Mouse (Mus musculus): Measurements from ENCODE around the gene Defb43. TPM values are rescaled to one million over a fixed set of nuclear protein-coding genes. Genes with fewer than 3 reads are reported as not detected.
A peak's percentile ranks its signal among the peaks of the same experiment; 100 is the strongest.

Defb43 gene
- not detected in 2 replicates for polyA plus RNA-seq (2014; fragmentation: Nextera tagmentation; extraction: Ambion mirVana)

DNA sequence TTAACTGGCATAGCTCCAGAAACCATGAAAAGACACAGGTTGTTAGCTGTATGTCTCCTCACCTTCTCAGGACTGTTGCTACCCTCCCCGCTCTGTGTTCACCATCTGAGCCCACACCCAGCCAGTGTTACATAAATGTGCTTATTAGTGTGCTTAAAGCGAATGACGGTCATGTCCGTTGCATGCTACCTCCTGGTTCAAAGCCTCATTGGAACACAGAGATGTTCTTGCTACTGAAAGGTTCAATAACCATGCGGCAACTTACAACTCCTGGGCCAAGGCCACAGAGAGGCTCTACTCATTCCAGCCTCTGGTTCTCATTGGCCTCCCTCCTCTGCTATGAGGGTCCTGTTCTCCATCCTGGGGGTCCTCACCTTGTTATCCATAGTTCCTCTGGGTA, at the start of gene Defb43:
Defb43 (plus strand) TSS at position 301 of the 400 bp plus-strand sequence.
- H3K27ac ChIP-seq (ENCODE audit: low read depth, low read length) = no peak within 1 kb of the TSS
- DNase-seq (ENCODE audit: low spot score, missing footprints) (peak; percentile 62), ATAC-seq (ENCODE audit: low FRiP score) (no peak)
- WGBS = 96% methylated on average over 5 of the region's 5 CpGs
- H3K4me2 ChIP-seq = no peak within 1 kb of the TSS
- no peaks in the 10 kb centered on the region for H3K36me3 ChIP-seq (ENCODE audit: control insufficient read depth, insufficient read depth, low read length)
- H3K9me3 ChIP-seq (ENCODE audit: control insufficient read depth, low read length) = no peaks in the 10 kb centered on the region
- no peak within 1 kb of the TSS for H3K9ac ChIP-seq (ENCODE audit: low read length)
- no peak within 1 kb of the TSS for H3K4me3 ChIP-seq (ENCODE audit: low read depth, low read length)
- H3K27me3 ChIP-seq (ENCODE audit: control insufficient read depth, insufficient read depth, low read length) = no peaks in the 10 kb centered on the region
- no peaks in the 10 kb centered on the region for H3K4me1 ChIP-seq (ENCODE audit: control insufficient read depth, insufficient read depth, low read length)

DNA sequence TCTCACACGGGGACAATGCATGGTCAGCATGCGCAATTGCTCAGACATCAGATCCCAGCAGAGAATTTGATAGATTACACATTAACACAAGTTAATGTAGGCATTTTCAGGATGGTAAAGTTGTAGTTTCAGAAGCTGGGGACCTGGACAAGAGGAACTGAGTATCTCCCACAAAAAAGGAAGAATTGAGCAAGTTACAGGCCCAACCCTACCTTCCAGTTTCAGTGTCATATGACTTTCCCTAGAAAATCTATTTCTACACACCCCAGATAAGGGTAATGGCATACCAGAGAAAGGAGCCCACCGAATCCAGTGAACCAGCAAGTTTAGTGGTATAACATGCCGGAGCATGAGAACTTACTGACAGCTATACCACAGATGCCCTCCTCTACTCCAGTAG, 47.9 kb upstream of the Defb43 start:
- no peaks in the 10 kb centered on the region for H3K9me3 ChIP-seq (ENCODE audit: control insufficient read depth, low read length)
- H3K9ac ChIP-seq (ENCODE audit: low read length) = no peak overlapping the region
- ATAC-seq (ENCODE audit: low FRiP score) = no peak
- no peaks in the 10 kb centered on the region for H3K36me3 ChIP-seq (ENCODE audit: control insufficient read depth, insufficient read depth, low read length)
- peaks cover 2% of the 10 kb centered on the region; the same call in 1 of the 2 replicates for H3K4me1 ChIP-seq (ENCODE audit: control insufficient read depth, insufficient read depth, low read length)
- H3K4me2 ChIP-seq = no peak overlapping the region
- WGBS = 87% methylated on average over 4 of the region's 4 CpGs
- no peaks in the 10 kb centered on the region for H3K27me3 ChIP-seq (ENCODE audit: control insufficient read depth, insufficient read depth, low read length)
- no peak overlapping the region for H3K27ac ChIP-seq (ENCODE audit: low read depth, low read length)
- peak; percentile 79 for DNase-seq (ENCODE audit: low spot score, missing footprints)
- H3K4me3 ChIP-seq (ENCODE audit: low read depth, low read length) = no peak overlapping the region

DNA sequence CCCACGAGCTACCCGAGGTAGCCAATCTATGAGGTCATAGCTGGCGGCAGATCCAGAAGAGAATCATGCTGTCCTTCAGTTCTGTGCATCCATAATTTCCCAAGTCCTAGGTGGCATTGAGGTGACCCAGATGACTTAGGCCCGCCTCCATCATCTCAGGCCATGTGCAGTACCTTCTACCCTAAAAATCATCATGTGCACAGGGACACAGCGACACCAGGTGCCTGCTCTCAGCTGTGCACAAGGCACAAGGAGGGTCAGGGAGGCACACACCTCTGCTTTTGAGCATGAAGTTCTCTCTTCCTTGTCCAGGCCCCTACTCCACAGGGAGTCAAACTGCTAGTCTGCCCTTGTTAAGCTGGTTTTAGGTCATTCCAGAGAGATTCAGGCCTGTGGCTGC, 46.2 kb upstream of the Defb43 start:
- Histone ChIP-seq H3K27ac (ENCODE audit: low read depth, low read length) (no peak overlapping the region), H3K9me3 (ENCODE audit: control insufficient read depth, low read length) (no peaks in the 10 kb centered on the region), H3K9ac (ENCODE audit: low read length) (no peak overlapping the region), H3K36me3 (ENCODE audit: control insufficient read depth, insufficient read depth, low read length) (no peaks in the 10 kb centered on the region), H3K4me2 (no peak overlapping the region), H3K4me3 (ENCODE audit: low read depth, low read length) (no peak overlapping the region), H3K4me1 (ENCODE audit: control insufficient read depth, insufficient read depth, low read length) (peaks cover 2% of the 10 kb centered on the region; the same call in 1 of the 2 replicates), H3K27me3 (ENCODE audit: control insufficient read depth, insufficient read depth, low read length) (no peaks in the 10 kb centered on the region)
- DNase-seq (ENCODE audit: low spot score, missing footprints) = peak; percentile 57
- 89% methylated on average over 5 of the region's 5 CpGs for WGBS
- peak; percentile 11; the same call in 1 of the 2 replicates for ATAC-seq (ENCODE audit: low FRiP score)

DNA sequence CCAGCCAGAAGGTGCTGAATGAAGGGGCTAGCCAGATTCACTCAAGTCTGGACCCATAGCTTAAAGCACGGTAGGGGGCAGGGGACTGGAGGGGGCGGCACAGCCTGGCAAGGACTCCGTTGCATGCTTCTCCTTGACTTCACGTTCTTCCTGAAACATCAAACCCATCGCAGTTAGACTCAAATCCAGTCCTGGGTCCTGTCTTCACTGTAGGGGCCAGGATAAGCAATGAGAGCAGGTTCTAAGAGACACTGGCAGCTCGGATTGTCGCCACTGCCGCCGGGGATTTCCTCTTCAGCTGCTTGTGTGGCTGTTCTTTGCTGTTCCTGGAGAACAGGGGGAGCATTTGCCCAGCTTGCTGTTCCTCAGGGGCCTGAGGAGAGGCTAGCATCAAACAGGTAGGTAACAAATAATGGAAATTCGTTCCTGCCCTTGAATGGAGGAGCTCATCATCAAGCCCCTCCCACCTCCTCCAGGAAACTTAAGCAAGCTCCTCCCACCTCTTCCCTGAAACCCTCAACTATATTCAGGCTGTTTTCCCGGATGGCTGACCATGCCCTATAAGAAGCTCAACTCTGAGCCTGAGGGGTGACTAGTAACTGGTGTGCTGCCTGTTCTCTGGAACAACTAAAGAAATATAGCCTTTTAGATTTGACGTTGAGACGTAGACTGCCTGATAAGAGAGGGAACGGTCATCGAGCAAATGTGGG, 45.6 kb upstream of the Defb43 start:
- Histone ChIP-seq H3K36me3 (ENCODE audit: control insufficient read depth, insufficient read depth, low read length) (no peaks in the 10 kb centered on the region), H3K4me2 (peak overlapping the region; percentile 40), H3K4me1 (ENCODE audit: control insufficient read depth, insufficient read depth, low read length) (peaks cover 2% of the 10 kb centered on the region; the same call in 1 of the 2 replicates), H3K27ac (ENCODE audit: low read depth, low read length) (no peak overlapping the region), H3K4me3 (ENCODE audit: low read depth, low read length) (peak overlapping the region; percentile 19; the same call in 1 of the 2 replicates), H3K9ac (ENCODE audit: low read length) (peak overlapping the region; percentile 18; the same call in 1 of the 2 replicates), H3K27me3 (ENCODE audit: control insufficient read depth, insufficient read depth, low read length) (no peaks in the 10 kb centered on the region), H3K9me3 (ENCODE audit: control insufficient read depth, low read length) (no peaks in the 10 kb centered on the region)
- 21% methylated on average over 15 of the region's 15 CpGs for WGBS
- DNase-seq (ENCODE audit: low spot score, missing footprints) (peak; percentile 86), ATAC-seq (ENCODE audit: low FRiP score) (no peak)

DNA sequence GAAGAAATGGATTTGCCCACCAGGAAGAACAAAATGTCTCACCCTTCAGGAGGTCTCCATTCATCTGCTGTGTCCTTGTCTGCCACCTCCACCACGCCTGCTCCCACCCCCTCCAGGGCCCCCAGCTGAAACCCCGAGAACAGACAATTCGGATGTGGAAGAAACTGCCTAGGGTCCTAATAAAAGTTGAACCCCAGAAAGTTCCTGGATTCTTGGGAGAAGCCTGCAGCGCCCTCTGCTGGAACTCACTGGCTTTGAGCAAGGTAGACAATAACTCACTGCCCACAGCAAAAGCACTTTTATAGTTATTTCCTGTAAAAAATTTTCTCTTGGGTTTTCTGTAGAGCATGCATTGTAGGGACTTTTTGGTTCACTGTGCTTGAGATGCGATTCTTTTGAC, 36.5 kb upstream of the Defb43 start:
- Histone ChIP-seq H3K4me2 (no peak overlapping the region), H3K9ac (ENCODE audit: low read length) (no peak overlapping the region; the same call in 1 of the 2 replicates), H3K27me3 (ENCODE audit: control insufficient read depth, insufficient read depth, low read length) (no peaks in the 10 kb centered on the region), H3K9me3 (ENCODE audit: control insufficient read depth, low read length) (no peaks in the 10 kb centered on the region), H3K4me3 (ENCODE audit: low read depth, low read length) (no peak overlapping the region), H3K27ac (ENCODE audit: low read depth, low read length) (no peak overlapping the region), H3K36me3 (ENCODE audit: control insufficient read depth, insufficient read depth, low read length) (no peaks in the 10 kb centered on the region), H3K4me1 (ENCODE audit: control insufficient read depth, insufficient read depth, low read length) (no peaks in the 10 kb centered on the region; the same call in 1 of the 2 replicates)
- DNase-seq (ENCODE audit: low spot score, missing footprints) (peak; percentile 93), ATAC-seq (ENCODE audit: low FRiP score) (no peak)
- 15% methylated on average over 5 of the region's 5 CpGs for WGBS

DNA sequence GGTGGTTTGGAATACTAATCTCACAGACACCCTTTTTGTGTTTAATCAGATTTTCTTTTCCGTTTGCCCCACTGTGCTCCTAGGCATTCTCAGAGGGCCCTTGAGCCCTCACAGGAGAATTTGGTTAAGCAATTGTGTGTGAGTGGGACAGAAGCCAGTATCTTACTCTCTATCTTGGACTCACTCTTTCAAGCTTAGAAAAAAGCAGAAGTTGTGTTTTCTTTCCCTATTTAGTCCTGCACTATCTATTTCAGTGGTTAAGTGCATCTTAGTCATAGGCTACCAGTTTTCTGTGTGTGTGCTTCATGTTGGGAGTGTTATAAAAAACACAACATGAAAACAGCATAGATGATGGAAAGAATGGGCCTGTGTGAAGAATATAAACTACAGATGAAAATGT, 31.8 kb upstream of the Defb43 start:
- DNase-seq (ENCODE audit: low spot score, missing footprints) (no peak), ATAC-seq (ENCODE audit: low FRiP score) (no peak)
- H3K9me3 ChIP-seq (ENCODE audit: control insufficient read depth, low read length) = no peaks in the 10 kb centered on the region
- no peaks in the 10 kb centered on the region; the same call in 1 of the 2 replicates for H3K4me1 ChIP-seq (ENCODE audit: control insufficient read depth, insufficient read depth, low read length)
- H3K4me3 ChIP-seq (ENCODE audit: low read depth, low read length) = no peak overlapping the region
- no peaks in the 10 kb centered on the region for H3K36me3 ChIP-seq (ENCODE audit: control insufficient read depth, insufficient read depth, low read length)
- no peak overlapping the region for H3K4me2 ChIP-seq
- no peak overlapping the region for H3K27ac ChIP-seq (ENCODE audit: low read depth, low read length)
- 78% methylated on average over 1 of the region's 1 CpGs for WGBS
- no peaks in the 10 kb centered on the region for H3K27me3 ChIP-seq (ENCODE audit: control insufficient read depth, insufficient read depth, low read length)
- H3K9ac ChIP-seq (ENCODE audit: low read length) = no peak overlapping the region

DNA sequence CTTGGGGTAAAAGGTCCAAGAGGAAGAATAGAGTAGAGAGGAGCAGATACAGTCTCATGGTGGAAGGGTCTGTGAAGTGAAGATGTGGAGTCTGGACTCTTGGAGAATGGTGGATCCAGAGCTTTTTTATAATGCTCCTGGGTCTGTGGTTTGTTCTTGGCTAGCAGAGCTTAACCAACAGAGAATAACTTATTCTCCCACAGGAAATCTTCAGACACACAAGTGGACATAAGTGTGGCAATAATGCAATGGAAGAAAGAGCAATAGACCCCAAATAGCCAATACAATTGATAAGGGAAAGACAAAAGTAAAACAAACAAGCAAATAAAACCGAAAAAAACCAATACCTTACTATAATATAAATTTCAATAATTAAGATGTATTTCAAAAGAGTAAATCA, 27.2 kb upstream of the Defb43 start, which contains the start of gene Defb48:
Defb48 (minus strand) TSS at position 101 of the 400 bp plus-strand sequence.
- Histone ChIP-seq H3K9me3 (ENCODE audit: control insufficient read depth, low read length) (peaks cover 3% of the 10 kb centered on the region; the same call in 1 of the 2 replicates), H3K27ac (ENCODE audit: low read depth, low read length) (no peak within 1 kb of the TSS), H3K4me3 (ENCODE audit: low read depth, low read length) (no peak within 1 kb of the TSS), H3K4me2 (no peak within 1 kb of the TSS), H3K27me3 (ENCODE audit: control insufficient read depth, insufficient read depth, low read length) (no peaks in the 10 kb centered on the region), H3K36me3 (ENCODE audit: control insufficient read depth, insufficient read depth, low read length) (no peaks in the 10 kb centered on the region), H3K9ac (ENCODE audit: low read length) (no peak within 1 kb of the TSS), H3K4me1 (ENCODE audit: control insufficient read depth, insufficient read depth, low read length) (no peaks in the 10 kb centered on the region)
- ATAC-seq (ENCODE audit: low FRiP score) (no peak), DNase-seq (ENCODE audit: low spot score, missing footprints) (peak; percentile 66)
- 76% methylated on average over 1 of the region's 1 CpGs for WGBS

DNA sequence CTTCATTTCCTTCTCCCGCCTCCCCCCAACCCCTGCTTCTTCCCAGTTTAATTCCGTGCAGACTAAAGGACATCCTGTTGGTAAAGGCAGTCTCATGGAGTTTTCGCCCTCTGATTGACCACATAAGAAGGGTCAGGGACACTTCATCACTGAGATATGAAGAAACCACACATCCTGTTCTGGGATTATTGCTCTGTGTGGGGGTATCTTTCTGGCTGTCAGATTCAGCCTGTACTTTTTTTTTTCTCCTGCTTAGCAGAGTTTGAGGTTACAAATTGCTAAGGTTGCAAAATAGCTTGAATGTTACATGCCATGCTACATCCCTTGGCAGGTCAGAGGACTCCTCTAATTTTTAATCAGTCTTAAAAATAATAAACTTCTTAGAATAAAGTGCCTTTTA, 20.3 kb upstream of the Defb43 start:
- Histone ChIP-seq H3K4me1 (ENCODE audit: control insufficient read depth, insufficient read depth, low read length) (no peaks in the 10 kb centered on the region), H3K27ac (ENCODE audit: low read depth, low read length) (no peak overlapping the region), H3K36me3 (ENCODE audit: control insufficient read depth, insufficient read depth, low read length) (no peaks in the 10 kb centered on the region), H3K27me3 (ENCODE audit: control insufficient read depth, insufficient read depth, low read length) (no peaks in the 10 kb centered on the region), H3K9me3 (ENCODE audit: control insufficient read depth, low read length) (peaks cover 3% of the 10 kb centered on the region; the same call in 1 of the 2 replicates), H3K4me2 (no peak overlapping the region), H3K9ac (ENCODE audit: low read length) (no peak overlapping the region), H3K4me3 (ENCODE audit: low read depth, low read length) (no peak overlapping the region)
- DNase-seq (ENCODE audit: low spot score, missing footprints) (no peak), ATAC-seq (ENCODE audit: low FRiP score) (no peak)
- WGBS = 81% methylated on average over 3 of the region's 3 CpGs

DNA sequence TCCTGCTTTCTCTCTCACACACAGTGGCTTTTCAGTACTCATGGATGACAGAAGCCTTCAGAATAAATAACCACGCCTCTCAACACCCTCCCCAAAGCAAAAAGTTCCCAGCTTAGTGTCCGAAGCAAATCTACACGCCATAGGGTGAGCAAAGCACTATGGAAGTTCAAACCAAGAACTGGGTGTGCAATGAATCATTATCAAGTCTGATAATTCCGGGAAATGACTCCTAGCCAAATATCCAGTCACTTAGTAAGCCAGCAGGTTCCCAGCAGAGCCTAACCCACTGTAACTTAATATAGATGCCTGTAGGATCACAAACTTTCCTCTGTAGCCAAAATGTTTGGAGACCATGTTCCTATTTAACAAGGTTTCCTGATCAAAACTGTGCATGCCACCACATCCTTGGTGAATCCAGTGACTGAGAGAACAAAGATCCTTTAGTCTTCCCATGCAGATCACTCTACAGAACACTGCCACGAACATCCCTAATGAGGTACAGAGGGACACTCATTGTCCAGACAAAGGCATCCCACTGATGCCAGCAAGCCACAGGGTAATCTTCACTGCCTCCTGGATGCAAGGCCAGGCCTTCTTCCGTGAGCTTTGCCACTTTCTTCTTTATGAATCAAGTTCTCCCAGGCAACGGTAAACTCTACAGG, 19.6 kb upstream of the Defb43 start:
- H3K27ac ChIP-seq (ENCODE audit: low read depth, low read length) = no peak overlapping the region
- H3K4me2 ChIP-seq = no peak overlapping the region
- no peak for ATAC-seq (ENCODE audit: low FRiP score)
- 49% methylated on average over 7 of the region's 7 CpGs for WGBS
- H3K4me3 ChIP-seq (ENCODE audit: low read depth, low read length) = no peak overlapping the region
- no peaks in the 10 kb centered on the region for H3K4me1 ChIP-seq (ENCODE audit: control insufficient read depth, insufficient read depth, low read length)
- no peak for DNase-seq (ENCODE audit: low spot score, missing footprints)
- no peaks in the 10 kb centered on the region for H3K36me3 ChIP-seq (ENCODE audit: control insufficient read depth, insufficient read depth, low read length)
- H3K9ac ChIP-seq (ENCODE audit: low read length) = no peak overlapping the region
- no peaks in the 10 kb centered on the region for H3K27me3 ChIP-seq (ENCODE audit: control insufficient read depth, insufficient read depth, low read length)
- H3K9me3 ChIP-seq (ENCODE audit: control insufficient read depth, low read length) = peaks cover 3% of the 10 kb centered on the region; the same call in 1 of the 2 replicates

All from midbrain, embryonic 11.5 days (tissue).